Mouse (Mus musculus) 416B (cell line): Measurements from ENCODE around the gene Tecr.
A peak's percentile ranks its signal among the peaks of the same experiment; 100 is the strongest.
"Not testable (repeated sequence)": the region's sequence is repeated elsewhere in the genome, so short reads cannot be mapped to it uniquely, and the experiment has no call there.

Experiments used
- DNase-seq: peaks from one replicate; pipeline ENCODE4 v3.0.0; 2011; ENCODE audit warnings: low read depth

Gene Tecr

DNA sequence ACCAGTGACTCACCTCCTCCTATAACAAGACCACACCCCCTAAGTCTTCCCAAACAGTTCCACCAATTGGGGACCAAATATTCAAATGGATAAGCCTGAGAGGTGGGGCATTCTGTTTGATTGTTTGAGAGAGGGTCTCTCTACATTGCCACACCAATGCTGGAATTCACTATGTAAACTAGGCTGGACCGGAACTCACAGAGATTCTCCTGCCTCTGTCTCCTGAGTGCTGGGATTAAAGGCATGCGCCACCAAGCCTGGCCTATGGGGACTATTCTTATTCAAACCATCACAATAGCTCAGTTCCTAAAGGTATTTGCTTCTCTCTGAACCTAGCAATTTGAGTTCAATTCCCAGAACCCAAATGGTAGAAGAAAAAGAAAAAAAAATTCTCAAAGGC, 10.8 kb upstream of the Tecr start:
- no peak for DNase-seq

- DNase-seq, result no peak
Measured at GRCm38 (mm10) chr8:83617111-83617510, 9.3 kb upstream of the Tecr start.

DNA sequence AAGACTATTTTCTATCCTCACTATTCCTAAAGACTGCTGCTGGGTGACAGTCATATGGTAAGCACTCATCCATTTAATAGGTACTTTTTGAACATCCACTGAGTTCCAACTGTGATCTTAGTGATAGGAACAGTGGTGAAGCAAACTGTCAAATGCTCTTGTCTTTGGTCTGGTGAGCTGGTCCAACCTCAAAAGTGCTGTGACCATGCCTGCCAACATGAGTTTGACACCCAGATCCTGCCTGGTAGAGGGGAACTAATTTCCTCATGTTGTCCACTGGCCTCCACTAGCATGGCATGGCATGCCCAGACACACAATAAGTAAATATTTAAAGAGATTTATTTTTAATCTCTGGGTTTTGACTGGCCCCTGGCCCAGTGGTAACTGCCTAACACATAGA, 8.9 kb upstream of the Tecr start:
- DNase-seq, result no peak

- DNase-seq, result no peak
Measured at GRCm38 (mm10) chr8:83613695-83614094, 5.9 kb upstream of the Tecr start.

GRCm38 (mm10) chr8:83611921-83612320, 4.2 kb upstream of the Tecr start:
- no peak for DNase-seq

DNA sequence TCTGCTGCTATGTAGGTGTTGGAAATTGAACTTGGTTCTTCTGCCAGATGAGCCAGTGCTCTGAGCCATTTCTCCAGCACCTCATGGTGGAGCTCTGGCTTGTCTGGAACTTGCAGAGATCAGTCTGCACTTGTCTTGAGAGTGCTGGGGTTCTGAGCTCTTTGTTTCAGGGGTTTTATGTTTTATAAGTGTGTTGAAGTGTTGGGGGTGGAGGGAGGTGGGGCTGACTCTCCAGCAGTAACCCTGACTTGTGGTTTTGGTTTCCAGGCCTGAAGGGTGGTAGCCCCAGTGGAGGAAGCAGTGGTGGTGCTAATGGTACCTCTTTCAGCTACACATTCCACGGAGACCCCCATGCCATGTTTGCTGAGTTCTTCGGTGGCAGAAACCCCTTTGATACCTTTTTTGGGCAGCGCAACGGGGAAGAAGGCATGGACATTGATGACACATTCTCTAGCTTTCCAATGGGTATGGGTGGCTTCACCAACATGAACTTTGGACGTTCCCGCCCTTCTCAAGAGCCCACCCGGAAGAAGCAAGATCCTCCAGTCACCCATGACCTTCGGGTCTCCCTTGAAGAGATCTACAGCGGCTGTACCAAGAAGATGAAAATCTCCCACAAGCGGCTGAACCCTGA, 1.9 kb upstream of the Tecr start:
- peak; percentile 68 for DNase-seq

- no peak for DNase-seq
Measured at GRCm38 (mm10) chr8:83609086-83609485, 1.3 kb upstream of the Tecr start.

- DNase-seq, result peak; percentile 80
Measured at GRCm38 (mm10) chr8:83608398-83608829, 643 bp upstream of the Tecr start.

GRCm38 (mm10) chr8:83602650-83603029, 5.1 kb downstream of the Tecr start:
- DNase-seq, result no peak

- DNase-seq, result no peak
Measured at GRCm38 (mm10) chr8:83599814-83600213, 8.0 kb downstream of the Tecr start.

GRCm38 (mm10) chr8:83598146-83598545, 9.6 kb downstream of the Tecr start:
- DNase-seq, result no peak

GRCm38 (mm10) chr8:83596369-83596768, 11.4 kb downstream of the Tecr start:
- peak; percentile 68 for DNase-seq

DNA sequence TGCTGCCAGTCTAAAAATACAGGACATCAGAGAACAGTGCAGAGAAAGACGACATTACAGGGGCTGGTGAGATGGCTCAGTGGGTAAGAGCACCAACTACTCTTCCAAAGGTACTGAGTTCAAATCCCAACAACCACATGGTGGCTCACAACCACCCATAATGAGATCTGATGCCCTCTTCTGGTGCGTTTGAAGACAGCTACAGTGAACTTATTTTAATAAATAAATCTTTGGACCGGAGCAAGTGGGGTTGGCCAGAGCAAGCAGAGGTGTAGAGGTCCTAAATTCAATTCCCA, 12.8 kb downstream of the Tecr start:
- DNase-seq, result not testable (repeated sequence)

- peak; percentile 99 for DNase-seq
Measured at GRCm38 (mm10) chr8:83594167-83595049, 13.4 kb downstream of the Tecr start.

DNA sequence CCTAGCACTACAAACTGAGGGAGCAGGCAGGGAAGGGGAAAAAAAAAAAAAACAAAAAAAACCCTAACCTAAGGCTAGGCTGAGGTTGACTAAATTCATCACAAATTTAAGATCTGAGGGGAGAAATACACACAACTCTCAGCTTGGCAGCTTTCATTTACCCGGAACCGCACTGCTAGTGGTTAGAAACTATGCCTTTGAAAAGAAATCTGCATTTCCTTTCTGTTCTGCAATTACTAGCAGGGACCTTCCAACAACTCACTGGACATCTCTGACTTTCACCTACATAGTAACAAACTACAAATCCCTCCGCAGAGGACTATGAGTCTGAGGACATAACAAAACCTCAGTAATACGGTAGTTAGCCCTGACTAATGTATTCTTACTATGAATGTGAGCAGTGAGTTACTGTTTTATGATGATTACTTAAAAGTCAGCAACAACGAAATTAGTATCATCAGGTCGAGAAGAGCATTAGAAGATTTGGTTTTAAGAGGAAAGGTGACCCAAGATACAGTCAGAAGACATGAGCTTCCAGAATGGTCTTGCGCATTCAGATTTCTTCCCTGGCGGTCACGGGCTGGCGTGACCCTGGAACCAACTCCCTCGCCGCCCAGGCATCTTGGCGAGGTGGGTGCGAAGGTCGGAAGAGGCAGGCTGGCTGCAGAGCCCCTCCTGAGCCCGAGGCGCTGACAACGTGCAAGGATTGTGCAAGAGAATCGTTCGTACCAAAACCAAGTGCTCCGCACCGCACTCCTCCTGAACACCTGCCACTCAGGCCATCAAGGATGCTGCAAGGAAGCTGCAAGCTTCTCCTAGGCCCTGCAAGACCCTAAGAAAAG, 14.2 kb downstream of the Tecr start:
- peak; percentile 57 for DNase-seq

DNA sequence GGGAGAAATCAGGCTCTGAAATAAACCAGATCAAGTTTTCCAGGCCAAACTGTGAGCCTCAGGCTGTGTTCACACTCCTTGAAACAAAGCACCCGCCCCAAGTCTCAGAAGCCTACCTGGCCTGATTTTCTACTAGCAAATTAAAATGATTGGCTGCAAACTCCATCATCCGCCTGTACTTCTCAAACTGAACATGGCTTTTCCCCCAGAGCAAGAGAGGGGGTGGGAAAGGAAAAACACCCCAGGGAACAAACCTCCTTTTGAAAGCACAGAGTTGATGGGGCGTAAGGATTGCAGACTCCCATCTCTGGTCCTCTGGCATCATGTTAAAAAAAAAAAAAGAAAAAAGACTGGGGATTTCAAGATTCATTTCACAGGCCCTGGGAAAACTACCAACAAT, 15.1 kb downstream of the Tecr start:
- no peak for DNase-seq

DNA sequence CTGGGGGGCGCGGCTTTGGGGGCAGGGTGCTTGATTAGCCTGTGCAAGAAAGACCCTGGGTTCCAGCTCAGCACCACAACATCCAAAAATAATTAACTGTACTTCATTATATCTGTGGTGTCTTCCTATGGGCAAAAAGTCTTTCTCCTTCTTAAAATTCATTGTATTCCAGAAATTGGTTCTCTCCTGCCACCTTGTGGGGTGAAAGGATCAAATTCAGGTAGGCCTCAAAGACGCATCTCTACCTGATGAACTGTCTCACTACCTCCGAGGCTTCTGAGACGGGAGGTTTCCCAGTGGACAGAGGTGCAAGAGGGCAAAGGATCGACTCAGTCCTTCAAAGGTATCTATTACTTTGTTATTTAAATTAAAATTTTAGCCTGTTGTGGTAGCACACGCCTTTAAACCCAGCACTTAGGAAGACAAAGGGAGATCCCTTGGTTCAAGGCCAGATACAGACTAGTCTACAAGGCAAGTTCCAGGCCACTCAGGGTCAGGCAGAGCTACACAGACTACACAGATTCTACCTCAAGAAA, 17.2 kb downstream of the Tecr start:
- peak; percentile 48 for DNase-seq

- no peak for DNase-seq
Measured at GRCm38 (mm10) chr8:83588886-83589285, 18.9 kb downstream of the Tecr start.

DNA sequence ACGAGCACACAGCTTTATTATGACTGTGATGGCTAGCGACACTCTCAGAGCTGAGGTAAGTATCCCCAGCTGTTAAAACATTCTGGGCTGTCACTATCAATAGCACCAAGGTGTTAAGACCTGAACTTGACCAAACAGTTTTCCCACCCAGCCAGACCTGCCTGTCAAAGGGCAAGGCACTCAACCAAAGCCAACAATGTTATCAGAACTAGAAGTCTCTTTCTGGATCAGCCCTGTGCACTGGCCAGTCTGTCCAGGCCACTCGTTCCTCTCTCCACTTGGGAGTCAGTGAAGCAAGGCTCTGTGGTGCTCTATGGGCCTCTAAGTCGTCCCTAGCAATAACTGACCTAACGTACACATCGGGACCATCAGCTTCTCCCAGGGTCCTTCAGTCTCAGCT, 20.1 kb downstream of the Tecr start:
- no peak for DNase-seq

GRCm38 (mm10) chr8:83585333-83585732, 22.4 kb downstream of the Tecr start:
- DNase-seq, result no peak

DNA sequence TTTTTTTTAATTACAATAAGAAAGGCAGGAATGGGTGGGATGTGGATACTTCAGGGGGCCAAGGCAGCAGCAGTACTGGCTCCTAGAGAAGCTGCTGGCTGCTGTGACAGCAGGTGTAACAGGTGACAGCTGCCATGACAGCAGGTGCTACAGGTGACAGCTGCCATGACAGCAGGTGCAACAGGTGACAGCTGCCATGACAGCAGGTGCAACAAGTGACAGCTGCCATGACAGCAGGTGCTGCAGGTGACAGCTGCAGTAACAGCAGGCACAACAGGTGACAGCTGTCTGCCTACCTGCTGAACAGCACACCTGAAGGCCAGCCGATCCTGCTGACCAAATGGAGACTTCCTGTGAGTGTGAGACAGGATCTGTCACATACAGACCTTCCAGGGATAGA, 23.0 kb downstream of the Tecr start:
- DNase-seq, result no peak

DNA sequence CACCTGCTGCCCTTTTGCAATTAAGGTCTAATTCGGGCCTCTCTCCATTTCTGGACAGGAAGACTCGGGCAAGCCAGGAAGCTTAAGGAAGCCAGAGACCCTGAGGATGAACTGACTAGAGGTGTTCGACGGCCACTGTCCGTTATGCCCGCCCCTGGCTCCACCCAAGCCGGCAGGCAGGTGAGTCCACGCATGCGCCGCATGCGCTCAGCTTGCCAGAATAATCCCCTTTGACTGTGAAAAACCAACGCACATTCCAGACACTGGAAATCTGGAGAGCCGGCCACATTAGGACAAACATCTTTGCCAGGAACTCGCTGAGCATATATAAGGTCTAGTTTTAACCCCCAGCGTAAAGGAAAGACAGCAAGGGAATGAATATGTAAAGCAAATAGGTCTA, 24.5 kb downstream of the Tecr start:
- no peak for DNase-seq

DNA sequence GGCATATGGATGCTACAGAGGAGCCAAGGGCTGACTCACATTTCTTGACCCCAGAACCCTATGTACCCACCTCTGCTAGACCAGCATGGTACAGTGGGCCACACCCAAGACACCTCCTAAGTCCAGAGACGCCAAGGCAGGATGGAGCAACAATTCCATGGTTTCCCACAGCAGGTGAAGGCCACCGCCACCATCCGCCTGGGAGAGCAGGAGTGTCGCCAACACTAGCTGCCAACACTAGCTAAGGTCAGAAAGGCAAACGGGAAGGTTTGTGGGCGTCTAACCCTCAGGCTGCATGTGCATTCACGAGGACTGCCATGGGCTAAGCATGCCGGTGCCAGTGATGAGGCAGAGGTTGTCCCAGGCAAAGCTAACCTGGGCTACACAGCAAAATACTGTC, 25.5 kb downstream of the Tecr start:
- DNase-seq, result no peak
